Comparison of ENCODE assay signal across 9 mouse cellular contexts in genomic region chr5:52470991-52471801, GRCm38 (mm10). TPM values are rescaled to one million over a fixed set of nuclear protein-coding genes. Genes with fewer than 3 reads are reported as not detected.
DNase-seq lines count a peak whose midpoint lies in the region; ATAC-seq and TF ChIP-seq lines count a peak whose summit lies in the region.
"Had no signal": no experiment of that assay in that cellular context is flagged by ENCODE, and none has a peak within 500 bp of the region (broad histone marks: within the 10 kb centered on the region; RNA-seq: fewer than 3 reads in every experiment).

Ccdc149 (minus strand) TSS chr5:52471521.

- H3K36me3 ChIP-seq in embryonic facial prominence, embryonic 13.5 days = no peaks in the 10 kb centered on the region
- no peaks in the 10 kb centered on the region for H3K36me3 ChIP-seq in heart, adult 2 months (ENCODE audit: control insufficient read depth, insufficient read depth, low read length)
- no peaks in the 10 kb centered on the region for H3K36me3 ChIP-seq in kidney, adult 2 months (ENCODE audit: control insufficient read depth, insufficient read depth, low read length)

- peak within 1 kb of the TSS; percentile 66 for H3K4me3 ChIP-seq in embryonic facial prominence, embryonic 13.5 days
- peak within 1 kb of the TSS; percentile 89 for H3K4me3 ChIP-seq in heart, adult 2 months
- peak within 1 kb of the TSS; percentile 82 for H3K4me3 ChIP-seq in kidney, adult 2 months (ENCODE audit: insufficient read depth, low read depth, low read length)

- H3K4me1 ChIP-seq in embryonic facial prominence, embryonic 13.5 days = 0 out of 2 replicates have a peak, but pooled peaks cover 4% of the 10 kb centered on the region
- H3K4me1 ChIP-seq in heart, adult 2 months (ENCODE audit: control insufficient read depth, insufficient read depth, low read length) = peaks cover 3% of the 10 kb centered on the region; the same call in 1 of the 2 replicates
- no peaks in the 10 kb centered on the region; the same call in 1 of the 2 replicates for H3K4me1 ChIP-seq in kidney, adult 2 months (ENCODE audit: control insufficient read depth, insufficient read depth, low read length)

- peak within 1 kb of the TSS; percentile 81 for H3K9ac ChIP-seq in embryonic facial prominence, embryonic 13.5 days
- peak within 1 kb of the TSS; percentile 100 for H3K9ac ChIP-seq in heart, adult 2 months (ENCODE audit: low read depth, low read length)

- peak within 1 kb of the TSS; percentile 95 for H3K4me2 ChIP-seq in embryonic facial prominence, embryonic 13.5 days

- TF ChIP-seq EP300 in heart, adult 2 months (IDR thresholded peaks at IDR 0.05; ENCODE audit: insufficient read depth, low read depth, low read length) = no peak

- H3K27ac ChIP-seq in embryonic facial prominence, embryonic 13.5 days = no peak within 1 kb of the TSS
- peak within 1 kb of the TSS; percentile 73 for H3K27ac ChIP-seq in heart, adult 2 months
- peak within 1 kb of the TSS; percentile 61; the same call in 1 of the 2 replicates for H3K27ac ChIP-seq in kidney, adult 2 months (ENCODE audit: insufficient read depth, low read depth, low read length)
- H3K27ac ChIP-seq: macrophage had no signal

- TF ChIP-seq CTCF in heart, adult 2 months (IDR thresholded peaks at IDR 0.05) = no peak
- no peak for TF ChIP-seq CTCF in kidney, adult 2 months (conservative IDR thresholded peaks at IDR 0.05; ENCODE audit: insufficient read depth, insufficient read length, low read depth, low read length)

- no peaks in the 10 kb centered on the region for H3K9me3 ChIP-seq in embryonic facial prominence, embryonic 13.5 days

- WGBS in embryonic facial prominence, embryonic 13.5 days = under 1% methylated on average over 50 of the region's 65 CpGs
- 1% methylated on average over 54 of the region's 65 CpGs for WGBS in heart, adult 2 months
- 2% methylated on average over 64 of the region's 65 CpGs for WGBS in kidney, adult 2 months

- no peak; the same call in 1 of the 2 replicates for TF ChIP-seq POLR2A in heart, adult 2 months (IDR thresholded peaks at IDR 0.05; ENCODE audit: insufficient read depth, low read depth, low read length)
- TF ChIP-seq POLR2A in kidney, adult 2 months (IDR thresholded peaks at IDR 0.05; ENCODE audit: low read depth, low read length) = no peak

- DNase-seq in brain, adult 2 months (ENCODE audit: low read depth, low spot score) = peak; percentile 98
- peak; percentile 68 to 71 for DNase-seq in heart, adult 2 months
- DNase-seq in kidney, adult 2 months = peak; percentile 88
- DNase-seq in left cerebral cortex, postnatal 36 days (ENCODE audit: low spot score in 2 of 2) = peak; percentile 86
- DNase-seq in mesoderm, embryonic 11.5 days (ENCODE audit: low read depth, low spot score) = peak; percentile 59
- peak; percentile 9 for DNase-seq in skeletal muscle tissue, adult 2 months (ENCODE audit: low read depth, low spot score)
- DNase-seq in spleen, postnatal 14 days (ENCODE audit: low spot score in 2 of 2) = no peak

- peak; percentile 80; the same call in 1 of the 2 replicates for ATAC-seq in embryonic facial prominence, embryonic 13.5 days (ENCODE audit: insufficient number of reproducible peaks, insufficient read depth, low FRiP score, low TSS enrichment, low read depth)

- peaks cover 37% of the 10 kb centered on the region for H3K27me3 ChIP-seq in embryonic facial prominence, embryonic 13.5 days
- no peaks in the 10 kb centered on the region for H3K27me3 ChIP-seq in heart, adult 2 months (ENCODE audit: control insufficient read depth, insufficient read depth, low read length)
- H3K27me3 ChIP-seq in kidney, adult 2 months (replicated peaks; ENCODE audit: control insufficient read depth, insufficient read depth, low read length) = no peaks in the 10 kb centered on the region

- intact Hi-C loops in heart, adult 2 months (cut with DNase I) = loop anchor here (5.0 kb wide), 1 partner anchor 279 kb away; the partner anchor contains the start of gene Dhx15
- intact Hi-C loops in left cerebral cortex, postnatal 36 days (cut with DNase I) = loop anchor here (2.0 to 5.0 kb wide), 2 partner anchors 79 to 282 kb away; no protein-coding TSS in a partner anchor

- H3K79me2 ChIP-seq in heart, adult 2 months (replicated peaks; ENCODE audit: control insufficient read depth, insufficient read depth, low read length) = no peaks in the 10 kb centered on the region

RNA-seq across cellular contexts. Expression of gene Ccdc149, which starts in this region (rescaled TPM):
- 2.5 and 2.9 TPM in 2 replicates for polyA plus RNA-seq in embryonic facial prominence, embryonic 13.5 days (2015; fragmentation: Nextera tagmentation; extraction: Ambion mirVana)
- 1 to 10 TPM; 7.2 to 7.4 TPM for total RNA-seq in heart, adult 2 months (2021)
- polyA plus RNA-seq in heart, adult 2 months (2012; rRNA removed) = 3.0 and 4.7 TPM in 2 replicates
- 1.4 and 1.7 TPM in 2 replicates for polyA plus RNA-seq in kidney, adult 2 months (2012; rRNA removed)
- total RNA-seq in left cerebral cortex, postnatal 36 days (2021) = 10 to 100 TPM; 65.0 to 73.3 TPM
- polyA plus RNA-seq: macrophage had no signal

Comparison
In these comparisons a context has a peak if more than half of its experiments do, and no peak if none do; other contexts are left out.
1. RNA of gene Ccdc149 (total RNA-seq): 65.0 to 73.3 TPM in left cerebral cortex, postnatal 36 days; 7.2 to 7.4 TPM in heart, adult 2 months; every median in the first group is over 4 times any median in the second.
2. DNase-seq: peak in brain, adult 2 months (single experiment), heart, adult 2 months (2 of 2), kidney, adult 2 months (single experiment), left cerebral cortex, postnatal 36 days (2 of 2), mesoderm, embryonic 11.5 days (single experiment) and skeletal muscle tissue, adult 2 months (single experiment); none in spleen, postnatal 14 days (0 of 2).
3. Peak in every context shown above with its lines, with median percentiles within 50 percentile points of each other: H3K4me3 ChIP-seq.